Mouse (Mus musculus) forebrain, embryonic 12.5 days (tissue): ENCODE measurements around the gene Taf5. TPM values are rescaled to one million over a fixed set of nuclear protein-coding genes. Genes with fewer than 3 reads are reported as not detected.

ENCODE experiments used
- ATAC-seq: fragments of 200-750 bp; cut with Nextera tagmentation; 2 replicates; pipeline ENCODE4 v1.8.0; 2017; ENCODE audit warnings: moderate TSS enrichment; ENCODE audit not compliant: low FRiP score
- H3K27ac ChIP-seq: fragments of 300-500 bp; sonication (generic); 2 replicates; pipeline ENCODE4 v1.5.1; 2016; ENCODE audit warnings: mild to moderate bottlenecking
- H3K27me3 ChIP-seq: fragments of 300-500 bp; sonication (generic); 2 replicates; pipeline ENCODE4 v1.6.1; 2016; ENCODE audit warnings: mild to moderate bottlenecking
- H3K36me3 ChIP-seq: fragments of 300-500 bp; sonication (generic); replicated peaks from 2 replicates; pipeline ENCODE4 v1.6.1; 2016; ENCODE audit warnings: mild to moderate bottlenecking
- H3K4me1 ChIP-seq: fragments of 300-500 bp; sonication (generic); 2 replicates; pipeline ENCODE4 v1.6.1; 2016
- H3K4me2 ChIP-seq: fragments of 300-500 bp; sonication (generic); 2 replicates; pipeline ENCODE4 v1.6.1; 2016; ENCODE audit warnings: mild to moderate bottlenecking, moderate library complexity
- H3K4me3 ChIP-seq: fragments of 300-500 bp; sonication (generic); replicated peaks from 2 replicates; pipeline ENCODE4 v1.5.1; 2016; ENCODE audit warnings: mild to moderate bottlenecking
- H3K9ac ChIP-seq: fragments of 300-500 bp; sonication (generic); 2 replicates; pipeline ENCODE4 v1.6.1; 2016; ENCODE audit warnings: mild to moderate bottlenecking
- H3K9me3 ChIP-seq: fragments of 300-500 bp; sonication (generic); 2 replicates; pipeline ENCODE4 v1.6.1; 2016
- WGBS: fragments of 180-500 bp; shearing (Covaris S2); methylation state at CpG from one replicate; pipeline ENCODE4 v1.1.7; 2016; 5-methylcytosine and 5-hydroxymethylcytosine counted together
- polyA plus RNA-seq: library from polyadenylated mRNA; unstranded; fragments of >200 nt; fragmentation: Nextera tagmentation; extraction: Ambion mirVana; gene quantifications from 2 replicates; pipeline ENCODE4 v1.2.1, GENCODE M21; 2016

Taf5 gene
- polyA plus RNA-seq, 1 experiment from 2014 or later = 11.4 TPM

DNA sequence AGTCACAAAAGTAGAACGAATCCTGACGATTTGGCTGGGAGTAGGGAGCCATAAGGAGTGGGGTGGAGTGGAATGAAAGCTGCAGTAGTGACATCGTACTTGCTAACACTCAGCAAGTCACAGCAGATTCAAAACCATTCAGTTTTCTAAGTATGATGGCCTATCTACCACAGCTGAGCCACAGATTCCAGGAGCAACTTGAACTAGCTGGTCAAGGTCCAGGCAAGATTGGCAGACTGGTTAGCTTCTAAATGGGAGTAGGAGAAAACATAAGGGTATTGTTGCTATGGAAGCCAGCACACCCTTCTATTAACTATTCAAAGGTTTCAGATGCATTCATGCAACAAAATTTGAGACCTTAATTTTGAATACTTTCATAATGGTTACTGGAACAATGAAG, 20.7 kb downstream of the Taf5 start:
- Histone ChIP-seq H3K4me1 (peaks cover 16% of the 10 kb centered on the region), H3K36me3 (peaks cover 38% of the 10 kb centered on the region), H3K27me3 (no peaks in the 10 kb centered on the region), H3K27ac (no peak overlapping the region), H3K9ac (no peak overlapping the region), H3K9me3 (no peaks in the 10 kb centered on the region), H3K4me3 (no peak overlapping the region), H3K4me2 (no peak overlapping the region)
- WGBS = 95% methylated on average over 3 of the region's 3 CpGs
- ATAC-seq = no peak

DNA sequence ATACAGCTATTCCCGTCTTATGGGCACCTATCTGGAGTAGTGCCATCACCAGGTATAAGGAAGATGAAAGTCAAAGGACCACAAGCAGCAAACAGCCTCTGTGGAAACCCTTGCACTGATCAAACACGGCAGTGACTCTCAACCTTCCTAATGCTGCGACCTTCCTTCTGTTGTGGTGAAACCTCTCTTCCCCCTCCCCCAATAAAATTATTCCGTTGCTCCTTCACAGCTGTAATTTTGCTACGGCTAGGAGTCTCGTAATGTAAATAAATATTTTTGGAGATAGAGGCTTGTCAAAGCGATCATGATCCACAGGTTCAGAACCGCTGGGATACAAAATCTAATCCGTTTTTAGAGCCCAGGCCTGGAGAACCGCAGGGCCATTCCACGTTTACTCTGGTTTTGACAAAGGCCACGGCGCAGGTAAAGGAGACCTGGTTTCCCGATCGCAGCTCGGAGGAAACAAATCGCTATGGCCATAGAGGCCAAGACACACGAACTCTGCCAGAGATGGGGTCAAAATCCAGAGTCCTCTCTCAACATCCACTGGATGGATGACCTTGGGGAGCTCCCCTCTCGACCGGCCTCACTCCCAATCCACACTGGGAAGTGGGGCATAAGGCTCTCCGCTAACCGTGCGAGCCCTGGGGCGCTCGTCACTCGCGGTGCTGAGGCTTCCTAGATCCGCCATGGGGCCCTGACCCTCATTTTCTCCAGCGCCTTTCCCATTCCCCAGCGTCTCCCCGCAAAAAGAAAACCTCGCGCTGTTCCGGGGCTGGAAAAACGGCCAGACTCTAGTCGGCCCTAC, 22.4 kb downstream of the Taf5 start:
- Histone ChIP-seq H3K36me3 (peaks cover 35% of the 10 kb centered on the region), H3K4me2 (peak overlapping the region; percentile 87), H3K27me3 (no peaks in the 10 kb centered on the region), H3K4me1 (peaks cover 16% of the 10 kb centered on the region), H3K9me3 (no peaks in the 10 kb centered on the region), H3K4me3 (peak overlapping the region; percentile 96), H3K27ac (peak overlapping the region; percentile 76), H3K9ac (peak overlapping the region; percentile 96)
- peak; percentile 71 for ATAC-seq
- 3% methylated on average over 36 of the region's 36 CpGs for WGBS

GRCm38 (mm10) chr19:47090550-47091156, 23.1 kb downstream of the Taf5 start, which contains the start of the genes Usmg5 and Pdcd11:
Gene Usmg5, minus strand, starts transcription at chr19:47090647.
Gene Pdcd11, plus strand, starts transcription at chr19:47090768.
- WGBS = under 1% methylated on average over 56 of the region's 56 CpGs
- peak; percentile 100 for ATAC-seq

DNA sequence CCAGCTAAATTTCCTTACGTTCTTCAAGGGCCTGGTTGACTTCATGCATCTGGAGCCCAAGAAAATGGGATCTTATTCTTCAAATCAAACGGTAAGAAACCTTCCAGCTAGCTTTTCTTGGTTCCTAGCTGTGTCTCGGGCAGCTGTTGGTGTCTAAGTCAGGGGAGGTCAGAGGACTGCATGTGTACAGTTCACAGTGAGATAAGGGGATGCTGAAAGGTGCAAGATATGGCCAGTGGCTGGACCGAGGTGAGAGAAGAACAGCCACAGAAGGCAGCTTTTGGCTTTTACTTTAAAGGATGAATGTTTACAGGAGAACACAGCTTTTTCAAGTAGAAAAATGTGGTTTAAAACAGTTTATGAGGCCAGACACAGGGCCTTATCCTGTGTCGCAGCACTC, 33.5 kb downstream of the Taf5 start:
- H3K4me1 ChIP-seq = no peaks in the 10 kb centered on the region
- 90% methylated on average over 5 of the region's 5 CpGs for WGBS
- no peaks in the 10 kb centered on the region for H3K9me3 ChIP-seq
- no peak overlapping the region for H3K27ac ChIP-seq
- ATAC-seq = no peak
- H3K36me3 ChIP-seq = peaks cover 100% of the 10 kb centered on the region
- no peak overlapping the region for H3K9ac ChIP-seq
- H3K27me3 ChIP-seq = no peaks in the 10 kb centered on the region
- no peak overlapping the region for H3K4me3 ChIP-seq
- H3K4me2 ChIP-seq = no peak overlapping the region

More at GRCm38 (mm10) chr19:47090550-47091156, 23.1 kb downstream of the Taf5 start, which contains the start of the genes Usmg5 and Pdcd11:
- Histone ChIP-seq H3K4me3 (peak within 1 kb of the TSS; percentile 96), H3K4me2 (peak within 1 kb of the TSS; percentile 87), H3K27me3 (no peaks in the 10 kb centered on the region), H3K9me3 (no peaks in the 10 kb centered on the region), H3K9ac (peak within 1 kb of the TSS; percentile 96), H3K4me1 (peaks cover 16% of the 10 kb centered on the region), H3K36me3 (peaks cover 35% of the 10 kb centered on the region), H3K27ac (peak within 1 kb of the TSS; percentile 76)

GRCm38 (mm10) chr19:47104641-47105271, 37.2 kb downstream of the Taf5 start:
- Histone ChIP-seq H3K27ac (no peak overlapping the region), H3K4me2 (no peak overlapping the region), H3K36me3 (peaks cover 100% of the 10 kb centered on the region), H3K27me3 (no peaks in the 10 kb centered on the region), H3K9me3 (no peaks in the 10 kb centered on the region), H3K9ac (no peak overlapping the region), H3K4me3 (no peak overlapping the region), H3K4me1 (no peaks in the 10 kb centered on the region)
- ATAC-seq = no peak
- 94% methylated on average over 9 of the region's 9 CpGs for WGBS

GRCm38 (mm10) chr19:47118634-47119033, 51.1 kb downstream of the Taf5 start:
- no peak overlapping the region for H3K27ac ChIP-seq
- no peak overlapping the region for H3K9ac ChIP-seq
- no peaks in the 10 kb centered on the region for H3K9me3 ChIP-seq
- WGBS = 82% methylated on average over 2 of the region's 2 CpGs
- peaks cover 79% of the 10 kb centered on the region for H3K36me3 ChIP-seq
- H3K27me3 ChIP-seq = no peaks in the 10 kb centered on the region
- H3K4me1 ChIP-seq = no peaks in the 10 kb centered on the region
- no peak overlapping the region for H3K4me3 ChIP-seq
- no peak overlapping the region for H3K4me2 ChIP-seq
- ATAC-seq = no peak

GRCm38 (mm10) chr19:47121054-47121453, 53.5 kb downstream of the Taf5 start:
- Histone ChIP-seq H3K4me1 (no peaks in the 10 kb centered on the region), H3K9me3 (no peaks in the 10 kb centered on the region), H3K4me2 (no peak overlapping the region), H3K36me3 (peaks cover 79% of the 10 kb centered on the region), H3K9ac (no peak overlapping the region), H3K4me3 (no peak overlapping the region), H3K27me3 (no peaks in the 10 kb centered on the region), H3K27ac (no peak overlapping the region)
- no peak for ATAC-seq
- 44% methylated on average over 4 of the region's 4 CpGs for WGBS

- Histone ChIP-seq H3K9ac (no peak overlapping the region), H3K9me3 (no peaks in the 10 kb centered on the region), H3K4me3 (no peak overlapping the region), H3K27ac (no peak overlapping the region), H3K4me1 (no peaks in the 10 kb centered on the region), H3K36me3 (peaks cover 79% of the 10 kb centered on the region), H3K27me3 (no peaks in the 10 kb centered on the region), H3K4me2 (no peak overlapping the region)
- no peak for ATAC-seq
- 29% methylated on average over 2 of the region's 2 CpGs for WGBS
These were observed 55.3 kb downstream of the Taf5 start for GRCm38 (mm10) chr19:47122802-47123201.

GRCm38 (mm10) chr19:47128164-47128563, 60.6 kb downstream of the Taf5 start:
- no peak overlapping the region for H3K4me3 ChIP-seq
- ATAC-seq = no peak
- H3K4me1 ChIP-seq = no peaks in the 10 kb centered on the region
- no peak overlapping the region for H3K9ac ChIP-seq
- no peaks in the 10 kb centered on the region for H3K27me3 ChIP-seq
- peaks cover 93% of the 10 kb centered on the region for H3K36me3 ChIP-seq
- no peaks in the 10 kb centered on the region for H3K9me3 ChIP-seq
- no peak overlapping the region for H3K4me2 ChIP-seq
- 95% methylated on average over 10 of the region's 10 CpGs for WGBS
- H3K27ac ChIP-seq = no peak overlapping the region

GRCm38 (mm10) chr19:47128835-47129234, 61.3 kb downstream of the Taf5 start:
- Histone ChIP-seq H3K27me3 (no peaks in the 10 kb centered on the region), H3K4me1 (no peaks in the 10 kb centered on the region), H3K9ac (no peak overlapping the region), H3K4me3 (no peak overlapping the region), H3K9me3 (no peaks in the 10 kb centered on the region), H3K36me3 (peaks cover 92% of the 10 kb centered on the region), H3K4me2 (no peak overlapping the region), H3K27ac (no peak overlapping the region)
- 96% methylated on average over 11 of the region's 11 CpGs for WGBS
- ATAC-seq = no peak

DNA sequence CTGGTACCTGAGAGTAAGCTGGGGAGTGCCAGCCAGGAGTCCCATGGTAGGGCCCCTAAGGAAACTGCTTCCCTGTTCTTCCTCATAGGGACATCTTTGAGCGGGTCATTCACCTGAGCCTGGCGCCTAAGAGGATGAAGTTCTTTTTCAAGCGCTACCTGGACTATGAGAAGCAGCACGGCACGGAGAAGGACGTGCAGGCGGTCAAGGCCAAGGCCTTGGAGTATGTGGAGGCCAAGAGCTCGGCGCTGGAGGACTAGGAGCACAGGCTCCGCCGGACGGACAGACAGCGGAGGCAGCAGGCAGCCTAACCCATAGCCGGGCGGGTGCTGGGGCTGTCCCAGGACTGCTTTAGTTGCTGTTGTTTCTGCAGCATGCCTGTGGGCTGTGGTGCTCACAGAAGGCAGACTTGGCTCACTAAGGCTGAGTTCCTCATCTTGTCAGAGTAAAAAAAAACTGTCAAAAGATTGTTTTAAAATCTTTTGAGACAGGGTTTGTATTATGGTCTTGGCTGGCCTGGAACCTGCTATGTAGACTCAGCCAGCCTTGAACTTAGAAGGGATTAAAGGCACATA, 63.1 kb downstream of the Taf5 start:
- Histone ChIP-seq H3K9me3 (no peaks in the 10 kb centered on the region), H3K4me1 (no peaks in the 10 kb centered on the region), H3K27ac (no peak overlapping the region), H3K27me3 (no peaks in the 10 kb centered on the region), H3K4me2 (no peak overlapping the region), H3K9ac (no peak overlapping the region), H3K36me3 (peaks cover 76% of the 10 kb centered on the region), H3K4me3 (no peak overlapping the region)
- 97% methylated on average over 15 of the region's 15 CpGs for WGBS
- no peak for ATAC-seq
